Comparison of ENCODE assay signal across 8 mouse cellular contexts in genomic region chr11:28583138-28583910, GRCm38 (mm10). TPM values are rescaled to one million over a fixed set of nuclear protein-coding genes. Genes with fewer than 3 reads are reported as not detected.
DNase-seq lines count a peak whose midpoint lies in the region; ATAC-seq lines count a peak whose summit lies in the region.

No protein-coding gene starts in this region.

- no peaks in the 10 kb centered on the region for H3K9me3 ChIP-seq in forebrain, embryonic 11.5 days (ENCODE audit: control insufficient read depth, low read length)
- no peaks in the 10 kb centered on the region for H3K9me3 ChIP-seq in liver, embryonic 12.5 days (replicated peaks)
- no peaks in the 10 kb centered on the region for H3K9me3 ChIP-seq in neural tube, embryonic 14.5 days (ENCODE audit: control insufficient read depth, low read length)

- no peaks in the 10 kb centered on the region for H3K36me3 ChIP-seq in forebrain, embryonic 11.5 days (ENCODE audit: control insufficient read depth, insufficient read depth, low read length)
- H3K36me3 ChIP-seq in liver, embryonic 12.5 days: no peaks in the 10 kb centered on the region
- no peaks in the 10 kb centered on the region for H3K36me3 ChIP-seq in neural tube, embryonic 14.5 days (ENCODE audit: control insufficient read depth, insufficient read depth, low read length)

- H3K27ac ChIP-seq in forebrain, embryonic 11.5 days (ENCODE audit: low read depth, low read length): no peak overlapping the region
- H3K27ac ChIP-seq in liver, embryonic 12.5 days: no peak overlapping the region
- peak overlapping the region; percentile 77 for H3K27ac ChIP-seq in neural tube, embryonic 14.5 days (ENCODE audit: low read depth, low read length)

- H3K4me1 ChIP-seq in forebrain, embryonic 11.5 days (replicated peaks; ENCODE audit: control insufficient read depth, insufficient read depth, low read length): 0 out of 2 replicates have a peak, but pooled peaks cover 3% of the 10 kb centered on the region
- 0 out of 2 replicates have a peak, but pooled peaks cover 7% of the 10 kb centered on the region for H3K4me1 ChIP-seq in liver, embryonic 12.5 days
- no peaks in the 10 kb centered on the region for H3K4me1 ChIP-seq in neural tube, embryonic 14.5 days (ENCODE audit: control insufficient read depth, insufficient read depth, low read length)

- DNase-seq in heart, adult 11 months: peak; percentile 92
- DNase-seq in heart, postnatal 25 days (ENCODE audit: low spot score): no peak
- DNase-seq in Muller cell, postnatal 12 days (ENCODE audit: inconsistent ontology term): peak; percentile 36
- peak; percentile 80 for DNase-seq in forebrain, embryonic 11.5 days (ENCODE audit: low spot score)
- no peak for DNase-seq in thymus, adult 18-20 months

- intact Hi-C loops in heart, postnatal 25 days (cut with DNase I): loop anchor here (2.0 to 5.0 kb wide), 4 partner anchors 41 to 241 kb away; no protein-coding TSS in a partner anchor

- H3K4me2 ChIP-seq in forebrain, embryonic 11.5 days (ENCODE audit: low read depth, low read length, severe bottlenecking): peak overlapping the region; percentile 99
- peak overlapping the region; percentile 67 for H3K4me2 ChIP-seq in liver, embryonic 12.5 days
- H3K4me2 ChIP-seq in neural tube, embryonic 14.5 days (ENCODE audit: low read depth, low read length): peak overlapping the region; percentile 93

- peak overlapping the region; percentile 61 for H3K4me3 ChIP-seq in forebrain, embryonic 11.5 days (ENCODE audit: low read depth, low read length)
- H3K4me3 ChIP-seq in liver, embryonic 12.5 days: peak overlapping the region; percentile 43
- H3K4me3 ChIP-seq in neural tube, embryonic 14.5 days (ENCODE audit: low read depth, low read length): peak overlapping the region; percentile 73

- ATAC-seq in forebrain, embryonic 11.5 days (replicated peaks; ENCODE audit: low FRiP score): peak; percentile 39
- peak; percentile 1 to 33; a peak in 2 of 4 replicates for ATAC-seq in hematopoietic stem cell, adult 5-6 weeks (replicated peaks in 1 of 2; ENCODE audit: insufficient read depth in 1 of 2, low FRiP score in 2 of 2, low TSS enrichment in 1 of 2, low read depth in 1 of 2, poor library complexity in 2 of 2, severe bottlenecking in 2 of 2)
- peak; percentile 10; the same call in 1 of the 2 replicates for ATAC-seq in liver, embryonic 12.5 days
- peak; percentile 58 for ATAC-seq in neural tube, embryonic 14.5 days (ENCODE audit: low read depth)

- H3K9ac ChIP-seq in forebrain, embryonic 11.5 days (ENCODE audit: low read length): peak overlapping the region; percentile 66
- no peak overlapping the region for H3K9ac ChIP-seq in liver, embryonic 12.5 days
- H3K9ac ChIP-seq in neural tube, embryonic 14.5 days (replicated peaks; ENCODE audit: low read depth, low read length): peak overlapping the region; percentile 69

- H3K27me3 ChIP-seq in forebrain, embryonic 11.5 days (ENCODE audit: control insufficient read depth, insufficient read depth, low read length): peaks cover 5% of the 10 kb centered on the region; the same call in 1 of the 2 replicates
- peaks cover 34% of the 10 kb centered on the region for H3K27me3 ChIP-seq in liver, embryonic 12.5 days (replicated peaks)
- H3K27me3 ChIP-seq in neural tube, embryonic 14.5 days (ENCODE audit: control insufficient read depth, insufficient read depth, low read length): peaks cover 7% of the 10 kb centered on the region

- under 1% methylated on average over 62 of the region's 63 CpGs for WGBS in forebrain, embryonic 11.5 days
- WGBS in liver, embryonic 12.5 days (ENCODE audit: insufficient replicate concordance): 1% methylated on average over 60 of the region's 63 CpGs
- under 1% methylated on average over 62 of the region's 63 CpGs for WGBS in neural tube, embryonic 14.5 days

RNA-seq across cellular contexts. Expression of gene Ccdc85a, which starts 0.8 kb away (rescaled TPM):
- total RNA-seq in heart, postnatal 25 days (2021): 10 to 100 TPM in 1 of 2 experiments, 1 to 10 TPM in 1; 8.3 to 12.4 TPM
- polyA plus RNA-seq in forebrain, embryonic 11.5 days (2014; fragmentation: Nextera tagmentation; extraction: Ambion mirVana): 3.8 and 4.1 TPM in 2 replicates
- not detected in 2 replicates for total RNA-seq in hematopoietic stem cell, adult 5-6 weeks (2017)
- polyA plus RNA-seq in liver, embryonic 12.5 days (2016; fragmentation: Nextera tagmentation; extraction: Ambion mirVana): 0.04 and 0.16 TPM in 2 replicates
- 34.2 and 39.8 TPM in 2 replicates for polyA plus RNA-seq in neural tube, embryonic 14.5 days (2014; fragmentation: Nextera tagmentation; extraction: Ambion mirVana)

Comparison
In these comparisons a context has a peak if more than half of its experiments do, and no peak if none do; other contexts are left out.
1. DNase-seq: peak in heart, adult 11 months (single experiment), Muller cell, postnatal 12 days (single experiment) and forebrain, embryonic 11.5 days (single experiment); none in heart, postnatal 25 days (single experiment) and thymus, adult 18-20 months (0 of 2).
2. Peak in every context shown above with its lines, with median percentiles within 50 percentile points of each other: ATAC-seq, H3K4me2 ChIP-seq and H3K4me3 ChIP-seq.